Mouse (Mus musculus): ENCODE data around the gene Runx3. TPM values are rescaled to one million over a fixed set of nuclear protein-coding genes. Genes with fewer than 3 reads are reported as not detected.

The Runx3 gene
- 1 to 10 TPM; 2.0 to 3.9 TPM for total RNA-seq (2021)
- long read RNA-seq, experiment 1, partial matches to known transcripts, result 0 of 1 reads
- long read RNA-seq, experiment 1, other reads (novel, unspliced or antisense), result 1 of 1 reads
- long read RNA-seq, experiment 2, result 0 reads

GRCm38 (mm10) chr4:135120342-135121100 is at the start of gene Runx3:
Gene Runx3, plus strand, starts transcription at chr4:135120652.
- no peak for DNase-seq

- no peak for DNase-seq
Observed at GRCm38 (mm10) chr4:135072671-135073070, 47.8 kb upstream of the Runx3 start.

GRCm38 (mm10) chr4:135073523-135073922 is 46.9 kb upstream of the Runx3 start:
- no peak for DNase-seq

GRCm38 (mm10) chr4:135074646-135075045 is 45.8 kb upstream of the Runx3 start:
- DNase-seq, result no peak

GRCm38 (mm10) chr4:135075360-135075759 is 45.1 kb upstream of the Runx3 start:
- DNase-seq, result no peak

GRCm38 (mm10) chr4:135076611-135077010 is 43.8 kb upstream of the Runx3 start:
- no peak for DNase-seq

GRCm38 (mm10) chr4:135077196-135077595 is 43.3 kb upstream of the Runx3 start:
- no peak for DNase-seq

- DNase-seq, result no peak
Observed at GRCm38 (mm10) chr4:135079859-135080640, 40.4 kb upstream of the Runx3 start.

- no peak for DNase-seq
Observed at GRCm38 (mm10) chr4:135080641-135080920, 39.9 kb upstream of the Runx3 start.

GRCm38 (mm10) chr4:135083089-135083488 is 37.4 kb upstream of the Runx3 start:
- DNase-seq, result no peak

- no peak for DNase-seq
Observed at GRCm38 (mm10) chr4:135085077-135085853, 35.2 kb upstream of the Runx3 start.

GRCm38 (mm10) chr4:135090613-135091012 is 29.8 kb upstream of the Runx3 start:
- no peak for DNase-seq

- no peak for DNase-seq
Observed at GRCm38 (mm10) chr4:135092871-135093270, 27.6 kb upstream of the Runx3 start.

GRCm38 (mm10) chr4:135095693-135096092 is 24.8 kb upstream of the Runx3 start:
- no peak for DNase-seq

GRCm38 (mm10) chr4:135097910-135098891 is 22.3 kb upstream of the Runx3 start:
- DNase-seq, result no peak

- DNase-seq, result no peak
Observed at GRCm38 (mm10) chr4:135102019-135102740, 18.3 kb upstream of the Runx3 start.

- DNase-seq, result no peak
Observed at GRCm38 (mm10) chr4:135102761-135103160, 17.7 kb upstream of the Runx3 start.

- no peak for DNase-seq
Observed at GRCm38 (mm10) chr4:135103800-135104199, 16.7 kb upstream of the Runx3 start.

- DNase-seq, result no peak
Observed at GRCm38 (mm10) chr4:135106968-135107367, 13.5 kb upstream of the Runx3 start.

- DNase-seq, result no peak
Observed at GRCm38 (mm10) chr4:135108666-135109065, 11.8 kb upstream of the Runx3 start.

GRCm38 (mm10) chr4:135113656-135114055 is 6.8 kb upstream of the Runx3 start:
- no peak for DNase-seq
